Mouse (Mus musculus): Measurements from ENCODE around the gene Psmb2.

GRCm38 (mm10) chr4:126639339-126639738 is 38.1 kb upstream of the Psmb2 start:
- TF ChIP-seq POLR2AphosphoS2 (IDR thresholded peaks at IDR 0.05; ENCODE audit: insufficient read length, low read depth) (no peak), REST (IDR thresholded peaks at IDR 0.05; ENCODE audit: insufficient read depth, insufficient read length) (no peak), POLR2A (IDR thresholded peaks at IDR 0.05; ENCODE audit: insufficient read length, low read depth) (no peak), USF1 (IDR thresholded peaks at IDR 0.05; ENCODE audit: low read depth) (no peak), MYOG (IDR thresholded peaks at IDR 0.05; ENCODE audit: control insufficient read depth in 1 of 3, insufficient read depth in 1 of 3, insufficient read length in 2 of 3, low read depth in 2 of 3) (no peak), E2F4 (IDR thresholded peaks at IDR 0.05; ENCODE audit: insufficient read depth) (no peak)
